Mouse (Mus musculus): ENCODE data around the gene Zfp800. TPM values are rescaled to one million over a fixed set of nuclear protein-coding genes. Genes with fewer than 3 reads are reported as not detected.

Zfp800 gene
- polyA plus RNA-seq, 2 experiments: 7.1 to 19.5 TPM

GRCm38 (mm10) chr6:28369966-28370683 lies 27.7 kb downstream of the Zfp800 start:
- H3K9ac ChIP-seq (ENCODE audit: low read depth, low read length, severe bottlenecking): no peak overlapping the region
- WGBS: 68% methylated on average over 6 of the region's 6 CpGs
- no peaks in the 10 kb centered on the region for H3K36me3 ChIP-seq (ENCODE audit: control insufficient read depth, insufficient read depth, low read length)
- no peak for DNase-seq (ENCODE audit: low spot score)
- no peaks in the 10 kb centered on the region for H3K9me3 ChIP-seq (ENCODE audit: control insufficient read depth, low read length)
- H3K27me3 ChIP-seq (ENCODE audit: control insufficient read depth, insufficient read depth, low read length): no peaks in the 10 kb centered on the region
- ATAC-seq (ENCODE audit: low FRiP score, low read depth): no peak
- H3K4me3 ChIP-seq (replicated peaks; ENCODE audit: low read length): no peak overlapping the region
- TF ChIP-seq POLR2A (IDR thresholded peaks at IDR 0.05; ENCODE audit: borderline replicate concordance, extremely low read depth, insufficient read depth, insufficient read length): no peak
- H3K4me2 ChIP-seq (replicated peaks; ENCODE audit: low read depth, low read length, severe bottlenecking): no peak overlapping the region
- no peaks in the 10 kb centered on the region for H3K4me1 ChIP-seq (ENCODE audit: control insufficient read depth, insufficient read depth, low read length)
- H3K27ac ChIP-seq (replicated peaks; ENCODE audit: low read depth, low read length): no peak overlapping the region

DNA sequence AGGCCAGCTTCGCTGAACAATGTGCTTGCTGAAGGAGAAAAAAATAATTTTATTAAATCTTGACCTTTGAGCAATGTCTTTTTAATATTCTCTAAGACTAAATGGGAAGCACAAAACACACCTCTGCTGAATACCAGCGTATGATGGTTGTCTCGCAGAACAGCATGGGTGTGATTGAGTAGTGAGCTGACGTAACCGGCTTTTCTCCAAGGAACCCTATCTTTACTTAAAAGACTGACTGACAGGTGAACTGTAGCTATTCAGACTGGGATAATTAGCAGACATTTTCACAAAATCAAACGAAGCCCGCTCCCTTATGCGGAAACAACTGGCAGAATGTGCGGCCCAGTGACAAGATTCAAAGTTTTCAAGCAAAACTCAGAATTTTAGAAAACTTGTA lies 30.2 kb downstream of the Zfp800 start:
- H3K27me3 ChIP-seq (ENCODE audit: control insufficient read depth, insufficient read depth, low read length): no peaks in the 10 kb centered on the region
- ATAC-seq (ENCODE audit: low FRiP score, low read depth) (no peak), DNase-seq (ENCODE audit: low spot score) (no peak)
- no peak for TF ChIP-seq POLR2A (IDR thresholded peaks at IDR 0.05; ENCODE audit: borderline replicate concordance, extremely low read depth, insufficient read depth, insufficient read length)
- no peak overlapping the region for H3K4me3 ChIP-seq (replicated peaks; ENCODE audit: low read length)
- no peak overlapping the region for H3K4me2 ChIP-seq (replicated peaks; ENCODE audit: low read depth, low read length, severe bottlenecking)
- no peaks in the 10 kb centered on the region for H3K36me3 ChIP-seq (ENCODE audit: control insufficient read depth, insufficient read depth, low read length)
- no peaks in the 10 kb centered on the region for H3K4me1 ChIP-seq (ENCODE audit: control insufficient read depth, insufficient read depth, low read length)
- WGBS: 93% methylated on average over 9 of the region's 9 CpGs
- H3K9ac ChIP-seq (ENCODE audit: low read depth, low read length, severe bottlenecking): no peak overlapping the region
- H3K27ac ChIP-seq (replicated peaks; ENCODE audit: low read depth, low read length): no peak overlapping the region
- no peaks in the 10 kb centered on the region for H3K9me3 ChIP-seq (ENCODE audit: control insufficient read depth, low read length)

DNA sequence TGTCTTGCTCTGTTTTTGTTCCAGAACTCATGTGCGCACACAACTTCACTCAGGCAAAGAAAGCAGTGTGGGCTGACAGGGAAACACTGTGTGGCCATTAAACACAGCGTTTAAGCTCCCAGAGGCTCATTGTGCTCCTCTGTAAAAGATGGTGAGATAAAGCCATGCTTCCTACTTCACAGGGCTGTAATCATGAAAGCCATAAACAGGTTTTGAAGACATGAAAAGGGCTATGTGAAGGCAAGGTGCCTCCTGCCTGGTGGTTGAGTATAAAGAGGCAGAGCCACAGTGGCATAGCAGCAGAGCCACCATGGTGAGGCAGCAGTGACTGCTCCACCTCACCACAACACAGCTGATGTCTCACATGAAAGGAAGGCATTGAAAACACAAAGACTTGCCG lies 46.7 kb downstream of the Zfp800 start:
- H3K4me2 ChIP-seq (replicated peaks; ENCODE audit: low read depth, low read length, severe bottlenecking): no peak overlapping the region
- DNase-seq (ENCODE audit: low spot score): no peak
- 64% methylated on average over 3 of the region's 3 CpGs for WGBS
- no peak for ATAC-seq (ENCODE audit: low FRiP score, low read depth)
- no peak for TF ChIP-seq POLR2A (IDR thresholded peaks at IDR 0.05; ENCODE audit: borderline replicate concordance, extremely low read depth, insufficient read depth, insufficient read length)
- H3K9ac ChIP-seq (ENCODE audit: low read depth, low read length, severe bottlenecking): no peak overlapping the region
- H3K4me1 ChIP-seq (ENCODE audit: control insufficient read depth, insufficient read depth, low read length): no peaks in the 10 kb centered on the region
- no peaks in the 10 kb centered on the region for H3K36me3 ChIP-seq (ENCODE audit: control insufficient read depth, insufficient read depth, low read length)
- H3K9me3 ChIP-seq (ENCODE audit: control insufficient read depth, low read length): no peaks in the 10 kb centered on the region
- H3K27ac ChIP-seq (replicated peaks; ENCODE audit: low read depth, low read length): no peak overlapping the region
- H3K4me3 ChIP-seq (replicated peaks; ENCODE audit: low read length): no peak overlapping the region
- H3K27me3 ChIP-seq (ENCODE audit: control insufficient read depth, insufficient read depth, low read length): no peaks in the 10 kb centered on the region

DNA sequence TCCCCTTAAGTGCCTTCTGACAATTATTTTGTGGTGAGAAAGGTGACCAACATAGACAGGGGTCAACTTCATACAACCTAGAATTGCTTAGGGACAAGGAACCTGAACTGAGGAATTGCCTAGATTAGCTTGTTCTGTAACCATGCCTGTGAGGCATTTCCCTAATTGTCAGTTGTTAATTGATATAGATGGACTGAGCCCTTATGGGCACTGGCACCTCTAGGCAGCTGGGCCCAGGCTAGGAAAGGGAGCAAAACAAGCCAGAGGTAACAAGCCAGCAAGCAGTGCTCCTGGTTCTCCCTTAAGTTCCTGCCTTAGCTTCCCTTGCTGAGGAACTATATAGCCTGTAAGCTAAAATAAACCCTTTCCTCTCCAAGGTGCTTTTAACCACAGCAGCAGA lies 52.1 kb downstream of the Zfp800 start:
- no peak for DNase-seq (ENCODE audit: low spot score)
- no peak for TF ChIP-seq POLR2A (IDR thresholded peaks at IDR 0.05; ENCODE audit: borderline replicate concordance, extremely low read depth, insufficient read depth, insufficient read length)

GRCm38 (mm10) chr6:28345181-28345580 lies 52.6 kb downstream of the Zfp800 start:
- Histone ChIP-seq H3K27me3 (ENCODE audit: control insufficient read depth, insufficient read depth, low read length) (no peaks in the 10 kb centered on the region), H3K9me3 (ENCODE audit: control insufficient read depth, low read length) (no peaks in the 10 kb centered on the region), H3K27ac (replicated peaks; ENCODE audit: low read depth, low read length) (no peak overlapping the region), H3K36me3 (ENCODE audit: control insufficient read depth, insufficient read depth, low read length) (no peaks in the 10 kb centered on the region), H3K4me2 (replicated peaks; ENCODE audit: low read depth, low read length, severe bottlenecking) (no peak overlapping the region), H3K4me1 (ENCODE audit: control insufficient read depth, insufficient read depth, low read length) (no peaks in the 10 kb centered on the region), H3K9ac (ENCODE audit: low read depth, low read length, severe bottlenecking) (no peak overlapping the region), H3K4me3 (replicated peaks; ENCODE audit: low read length) (no peak overlapping the region)
- no peak for TF ChIP-seq POLR2A (IDR thresholded peaks at IDR 0.05; ENCODE audit: borderline replicate concordance, extremely low read depth, insufficient read depth, insufficient read length)
- DNase-seq (ENCODE audit: low spot score) (peak; percentile 24), ATAC-seq (ENCODE audit: low FRiP score, low read depth) (no peak)
- WGBS: 54% methylated on average over 7 of the region's 7 CpGs

More for the DNA sequence above, 52.1 kb downstream of the Zfp800 start:
- no peak overlapping the region for H3K4me2 ChIP-seq (replicated peaks; ENCODE audit: low read depth, low read length, severe bottlenecking)
- H3K9me3 ChIP-seq (ENCODE audit: control insufficient read depth, low read length): no peaks in the 10 kb centered on the region
- no peak for ATAC-seq (ENCODE audit: low FRiP score, low read depth)
- no peak overlapping the region for H3K9ac ChIP-seq (ENCODE audit: low read depth, low read length, severe bottlenecking)
- no peaks in the 10 kb centered on the region for H3K4me1 ChIP-seq (ENCODE audit: control insufficient read depth, insufficient read depth, low read length)
- no peaks in the 10 kb centered on the region for H3K36me3 ChIP-seq (ENCODE audit: control insufficient read depth, insufficient read depth, low read length)
- no peak overlapping the region for H3K27ac ChIP-seq (replicated peaks; ENCODE audit: low read depth, low read length)
- no peaks in the 10 kb centered on the region for H3K27me3 ChIP-seq (ENCODE audit: control insufficient read depth, insufficient read depth, low read length)
- no peak overlapping the region for H3K4me3 ChIP-seq (replicated peaks; ENCODE audit: low read length)

Measured in limb, embryonic 14.5 days (tissue).